Mouse (Mus musculus) adipocyte (in vitro differentiated cells): ENCODE measurements around the gene Noc2l.
A peak's percentile ranks its signal among the peaks of the same experiment; 100 is the strongest.

Experiments
- DNase-seq: peaks from one replicate; pipeline ENCODE4 v3.0.0-alpha.2; 2016; ENCODE audit warnings: low spot score

Gene Noc2l

GRCm38 (mm10) chr4:156216196-156216595, 19.6 kb upstream of the Noc2l start:
- no peak for DNase-seq

- DNase-seq, result no peak
Observed at GRCm38 (mm10) chr4:156217022-156217669, 18.7 kb upstream of the Noc2l start.

- no peak for DNase-seq
Observed at GRCm38 (mm10) chr4:156217838-156218237, 18.0 kb upstream of the Noc2l start.

- DNase-seq, result no peak
Observed at GRCm38 (mm10) chr4:156219936-156220335, 15.9 kb upstream of the Noc2l start.

GRCm38 (mm10) chr4:156224276-156224675, 11.5 kb upstream of the Noc2l start:
- DNase-seq, result no peak

GRCm38 (mm10) chr4:156227752-156228392, 7.9 kb upstream of the Noc2l start:
- no peak for DNase-seq

GRCm38 (mm10) chr4:156228393-156229024, 7.3 kb upstream of the Noc2l start:
- DNase-seq, result no peak

GRCm38 (mm10) chr4:156234021-156234501, 1.7 kb upstream of the Noc2l start:
- DNase-seq, result no peak

- peak; percentile 41 for DNase-seq
Observed at GRCm38 (mm10) chr4:156234701-156235213, 1.1 kb upstream of the Noc2l start, which contains the start of gene Plekhn1. Plekhn1 (minus strand) TSS chr4:156234857.

GRCm38 (mm10) chr4:156235360-156235770, 445 bp upstream of the Noc2l start:
- no peak for DNase-seq

- no peak for DNase-seq
Observed at GRCm38 (mm10) chr4:156236651-156237447, 1.0 kb downstream of the Noc2l start.

- DNase-seq, result no peak
Observed at GRCm38 (mm10) chr4:156249567-156249966, 13.8 kb downstream of the Noc2l start.

GRCm38 (mm10) chr4:156251081-156251480, 15.3 kb downstream of the Noc2l start:
- no peak for DNase-seq

- no peak for DNase-seq
Observed at GRCm38 (mm10) chr4:156252140-156252539, 16.3 kb downstream of the Noc2l start.

GRCm38 (mm10) chr4:156252619-156253018, 16.8 kb downstream of the Noc2l start:
- no peak for DNase-seq

- DNase-seq, result no peak
Observed at GRCm38 (mm10) chr4:156253043-156253442, 17.2 kb downstream of the Noc2l start.

- no peak for DNase-seq
Observed at GRCm38 (mm10) chr4:156254361-156255077, 18.7 kb downstream of the Noc2l start.

GRCm38 (mm10) chr4:156255078-156255839, 19.4 kb downstream of the Noc2l start, which contains the start of gene Samd11:
Samd11 (minus strand) TSS chr4:156255657.
- no peak for DNase-seq
